Mouse (Mus musculus) thymus, postnatal 0 days (tissue): ENCODE data around the gene Fam84b. TPM values are rescaled to one million over a fixed set of nuclear protein-coding genes. Genes with fewer than 3 reads are reported as not detected.
"Not testable (repeated sequence)": the region's sequence is repeated elsewhere in the genome, so short reads cannot be mapped to it uniquely, and the experiment has no call there.

Experiments used
- DNase-seq: peaks from one replicate; pipeline ENCODE4 v3.0.0-alpha.2; 2015; ENCODE audit warnings: low spot score
- polyA plus RNA-seq: library from polyadenylated mRNA; unstranded; fragments of >200 nt; fragmentation: Nextera tagmentation; extraction: Ambion mirVana; gene quantifications from 2 replicates; pipeline ENCODE4 v1.2.1, GENCODE M21; 2015

The Fam84b gene
- 3.8 and 4.2 TPM in 2 replicates for polyA plus RNA-seq

DNA sequence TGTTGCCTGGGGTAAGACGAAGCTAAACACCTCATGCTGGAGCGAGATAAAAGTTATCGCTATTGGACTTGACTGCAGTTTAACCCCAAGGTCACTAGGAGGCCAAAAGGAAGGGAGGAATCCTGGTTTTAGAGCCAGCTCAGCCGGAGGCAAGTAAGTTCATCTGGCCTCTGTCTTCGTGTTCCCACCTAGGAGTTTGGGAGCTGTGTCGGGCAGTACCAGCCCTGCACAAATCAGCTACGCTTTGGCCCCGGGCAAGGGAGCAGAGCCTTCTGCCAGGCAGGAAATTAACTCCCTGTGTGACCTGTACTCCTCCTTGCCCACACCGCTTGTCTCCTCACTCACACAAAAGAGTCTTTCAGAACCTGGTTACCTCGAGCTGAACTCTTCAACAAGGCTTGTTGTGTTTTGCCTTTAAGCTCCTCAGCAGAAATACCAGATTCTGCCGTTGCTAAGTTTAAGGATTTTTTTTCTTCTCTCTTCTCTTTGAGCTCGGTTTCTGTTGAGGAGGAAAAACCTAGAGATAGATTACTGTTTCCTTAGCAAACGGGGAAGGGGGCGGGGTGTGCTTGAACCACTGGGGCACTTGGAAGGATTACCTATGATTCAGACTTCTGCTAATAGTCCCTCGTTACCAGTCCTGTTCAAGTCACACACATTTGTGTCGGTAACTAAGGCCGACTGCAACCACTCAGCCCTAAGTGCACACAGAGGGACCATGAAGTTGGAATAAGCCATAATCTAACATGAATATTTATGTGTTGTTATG, at the start of gene Fam84b:
TSS of gene Fam84b (minus strand) at position 548 of the 769 bp plus-strand sequence.
- no peak for DNase-seq

DNA sequence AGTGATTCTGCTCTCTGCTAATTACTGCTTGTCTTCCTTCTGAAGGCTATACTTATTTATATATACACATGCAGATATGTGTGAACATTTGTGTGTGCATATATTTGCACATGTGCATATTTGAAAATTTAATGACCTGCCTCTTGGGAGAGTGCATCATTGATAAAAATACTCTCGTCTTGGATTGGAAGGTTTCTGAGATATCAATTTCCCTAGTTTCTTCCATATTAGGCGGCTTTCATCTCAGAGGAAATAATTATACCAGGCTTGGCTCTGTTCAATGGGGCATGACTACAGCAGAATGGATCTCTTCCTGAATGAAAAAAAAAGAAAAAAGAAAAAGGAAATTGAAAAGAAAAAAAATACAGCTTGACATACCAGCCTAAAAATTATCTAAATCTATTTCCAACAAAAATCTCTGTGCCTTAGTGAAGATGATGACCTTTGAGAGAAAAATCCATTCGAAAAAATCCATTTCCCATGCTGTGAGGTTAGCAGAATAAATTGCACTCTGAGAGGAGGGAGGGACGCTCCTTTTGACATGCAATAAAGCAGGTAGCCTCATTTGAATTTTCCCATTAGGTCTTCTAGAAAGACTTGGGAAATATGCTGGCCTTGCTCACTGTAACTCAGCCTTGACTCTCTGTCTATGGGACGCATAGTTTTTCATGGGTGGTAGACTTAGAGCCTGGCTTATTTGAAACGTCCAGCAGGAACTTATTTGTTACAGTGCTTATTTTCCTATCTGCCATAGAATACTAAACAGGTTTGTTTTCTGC, 44.8 kb upstream of the Fam84b start:
- DNase-seq: no peak

DNA sequence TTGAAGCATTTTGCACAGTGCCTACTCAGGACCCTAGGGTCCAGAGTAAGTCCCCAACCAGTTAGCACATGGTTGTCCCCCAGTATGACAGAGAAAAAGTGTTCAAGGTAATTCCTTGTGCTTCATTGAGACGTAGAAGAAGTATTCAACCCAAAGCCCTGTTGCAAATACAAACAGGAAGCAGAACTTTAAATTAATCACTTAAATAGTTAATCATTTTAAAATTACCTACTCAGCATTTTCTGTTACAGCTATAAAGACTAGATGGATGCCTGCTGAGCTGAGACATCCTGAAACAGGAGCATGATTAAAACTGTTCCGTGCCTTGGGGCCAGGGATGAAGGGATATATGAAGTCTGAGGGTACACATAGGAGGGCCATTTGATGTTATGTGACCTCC, 42.5 kb upstream of the Fam84b start:
- DNase-seq: no peak

DNA sequence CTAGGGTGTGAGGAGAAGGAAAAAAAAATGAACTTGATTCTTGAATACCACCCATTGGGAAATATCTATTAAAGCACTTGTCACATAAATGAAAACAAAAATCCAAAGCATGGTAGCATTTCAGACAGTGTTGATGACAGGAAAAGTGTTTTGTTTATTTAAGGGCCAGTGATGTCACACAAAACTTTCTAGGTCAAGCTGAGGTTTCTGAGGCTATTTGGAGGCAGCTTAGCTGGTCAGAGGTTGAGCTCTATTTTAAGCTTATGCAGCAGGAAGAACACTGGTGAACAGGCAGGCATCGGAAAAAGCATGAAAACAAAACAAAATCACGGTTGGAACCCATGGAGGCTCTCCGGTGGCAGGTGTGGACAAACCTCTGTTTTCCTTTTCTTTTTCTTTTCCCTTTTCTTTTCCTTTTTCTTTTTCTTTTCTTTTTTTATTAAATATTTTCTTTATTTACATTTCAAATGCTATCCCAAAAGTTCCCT, 39.4 kb upstream of the Fam84b start:
- DNase-seq: no peak

DNA sequence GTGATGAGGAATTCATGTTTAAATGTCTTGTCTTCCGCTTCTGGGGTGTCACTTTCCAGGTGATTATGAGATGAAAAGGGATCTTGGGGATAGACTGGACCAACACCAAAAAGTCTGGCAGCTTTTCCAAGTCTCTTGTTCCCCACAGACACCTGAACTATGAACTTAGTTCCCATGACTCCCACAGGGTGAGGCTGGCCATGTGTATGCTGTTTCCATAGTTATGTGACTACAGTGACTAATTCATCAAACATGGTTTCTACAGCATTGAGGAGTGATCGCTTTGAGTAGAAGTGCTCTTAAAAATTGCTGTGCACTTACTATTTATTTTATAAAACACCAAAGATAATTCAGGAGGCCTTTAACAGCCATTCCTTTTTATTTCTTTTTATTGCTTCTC, 35.1 kb upstream of the Fam84b start:
- DNase-seq: no peak

DNA sequence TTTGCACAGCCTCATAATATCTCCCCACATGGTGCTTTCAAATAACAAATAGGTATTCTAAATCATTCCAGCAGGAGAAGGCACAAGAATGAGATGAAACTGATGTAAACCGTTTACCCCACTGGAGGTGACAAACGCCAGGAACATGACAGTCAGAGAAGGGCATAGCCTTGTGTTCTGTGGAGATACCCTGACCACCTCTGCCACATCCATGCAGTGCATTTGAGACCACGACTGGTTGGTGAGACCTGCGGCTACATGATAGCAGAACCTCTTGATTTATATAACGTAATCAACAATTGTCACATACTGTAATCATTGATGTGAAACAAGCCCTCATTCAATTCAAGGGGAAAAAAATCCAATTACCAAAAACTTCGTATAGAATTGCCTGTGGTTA, 22.1 kb upstream of the Fam84b start:
- DNase-seq: no peak

DNA sequence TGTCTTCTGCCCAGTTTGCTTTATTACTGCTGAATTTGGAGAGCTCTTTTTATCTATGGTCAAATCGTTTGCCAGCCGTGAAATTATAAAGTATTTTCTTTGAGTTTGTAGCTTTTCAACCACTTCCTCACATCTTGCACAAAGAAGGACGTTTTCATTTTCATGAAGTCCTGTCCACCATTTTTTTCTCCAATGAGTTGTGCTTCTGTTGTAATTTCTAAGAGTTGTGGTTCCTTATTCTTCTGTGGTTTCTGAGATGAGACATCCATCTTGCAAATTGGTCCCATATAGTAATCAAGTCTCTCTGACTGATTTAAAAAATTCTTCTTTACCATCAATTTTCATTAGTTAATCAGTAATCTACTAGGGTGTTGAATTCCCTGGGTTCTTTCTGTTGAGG, 8.8 kb upstream of the Fam84b start:
- no peak for DNase-seq

DNA sequence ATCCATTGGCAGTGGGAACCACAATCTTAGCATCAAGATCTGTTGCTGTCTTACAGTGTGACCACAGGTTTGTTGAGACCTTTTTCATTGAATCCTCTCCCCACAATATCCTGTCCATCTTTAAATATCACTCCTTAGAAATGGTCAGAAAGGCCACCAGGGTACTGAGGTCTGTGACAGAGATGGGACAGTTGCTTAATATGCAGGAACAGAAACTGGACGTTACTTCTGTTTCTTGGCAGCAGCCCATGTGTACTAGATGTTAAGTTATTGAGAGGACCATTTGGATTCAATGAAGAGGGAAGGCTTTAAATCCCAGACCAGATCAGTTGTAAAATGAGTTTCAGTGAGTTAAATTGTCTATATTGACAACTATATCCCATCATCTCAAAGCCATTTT, 1.5 kb upstream of the Fam84b start:
- no peak for DNase-seq

DNA sequence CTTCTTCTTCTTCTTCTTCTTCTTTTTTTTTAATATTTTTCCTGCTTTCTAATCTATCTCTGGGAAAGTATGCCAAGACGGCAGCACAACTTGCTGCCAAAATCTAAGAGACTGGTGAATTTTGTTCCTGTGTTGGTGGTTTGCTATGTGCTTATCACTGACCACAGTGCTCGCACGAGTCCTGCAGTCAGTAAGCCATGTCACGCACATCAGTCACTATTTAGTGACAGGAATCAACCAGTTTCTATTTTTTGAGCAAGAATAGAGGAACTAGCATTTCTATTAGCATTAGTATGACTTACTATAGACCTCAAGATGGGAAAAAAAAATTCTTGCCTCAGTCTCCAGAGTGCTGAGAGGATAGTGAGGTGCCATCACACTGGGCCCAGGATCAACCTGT, 573 bp upstream of the Fam84b start:
- DNase-seq: no peak

DNA sequence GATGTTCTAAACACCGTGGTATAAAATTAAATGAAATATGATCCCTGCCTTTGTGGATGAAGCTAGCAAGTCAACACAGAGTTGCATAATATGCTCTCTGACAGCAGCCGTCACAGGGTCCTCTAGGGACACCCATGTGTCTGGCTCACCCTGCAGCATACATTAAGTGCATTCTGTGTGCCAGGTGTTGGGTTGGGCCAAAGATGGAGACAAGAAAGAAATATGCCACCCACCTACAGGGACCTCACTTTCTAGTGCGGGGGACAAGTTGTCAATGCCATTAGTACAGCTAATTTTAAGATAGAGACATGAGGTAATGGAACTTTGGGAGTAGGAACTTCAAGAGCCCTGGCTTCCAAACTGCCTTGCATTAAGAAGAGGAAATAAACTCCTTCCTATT, 4.9 kb downstream of the Fam84b start:
- no peak for DNase-seq

DNA sequence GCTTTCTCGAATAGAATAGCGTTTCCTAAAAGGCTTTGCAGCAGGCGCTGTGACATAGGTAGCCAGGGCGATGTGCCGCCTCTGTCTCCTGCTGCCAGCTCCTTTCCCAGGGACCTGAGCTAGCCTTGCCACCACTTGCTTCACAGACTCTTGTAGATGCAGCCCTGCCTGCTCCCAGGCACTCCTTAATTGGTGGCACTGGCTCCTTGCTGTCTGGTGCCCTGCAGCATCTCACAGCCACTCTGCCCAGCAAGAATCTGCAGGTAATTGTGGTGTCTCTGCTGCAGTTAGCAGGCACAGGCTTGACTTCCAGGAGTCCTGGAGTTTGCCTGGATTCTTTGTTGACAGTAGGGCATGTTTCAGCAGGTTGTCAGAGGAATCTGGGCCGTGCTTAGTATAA, 7.3 kb downstream of the Fam84b start:
- no peak for DNase-seq

DNA sequence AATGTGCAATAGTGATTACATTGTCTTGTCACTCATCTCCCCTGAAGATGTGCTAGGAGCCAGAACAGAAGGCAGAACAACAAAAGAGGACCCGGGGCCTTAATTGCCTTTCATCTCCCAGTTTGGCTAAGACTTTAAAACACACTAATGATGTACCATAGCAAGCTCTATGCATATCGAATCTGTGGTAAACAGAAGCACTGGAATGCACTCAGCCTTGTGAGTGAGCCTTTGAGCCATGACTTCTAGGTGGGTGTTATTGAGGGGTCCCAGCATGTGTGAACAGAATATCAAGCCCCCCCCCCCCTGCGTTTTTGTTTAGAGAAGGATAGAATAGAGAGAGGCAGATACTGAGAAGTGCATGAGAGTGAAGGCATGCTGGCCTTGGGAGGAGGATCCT, 7.7 kb downstream of the Fam84b start:
- no peak for DNase-seq

DNA sequence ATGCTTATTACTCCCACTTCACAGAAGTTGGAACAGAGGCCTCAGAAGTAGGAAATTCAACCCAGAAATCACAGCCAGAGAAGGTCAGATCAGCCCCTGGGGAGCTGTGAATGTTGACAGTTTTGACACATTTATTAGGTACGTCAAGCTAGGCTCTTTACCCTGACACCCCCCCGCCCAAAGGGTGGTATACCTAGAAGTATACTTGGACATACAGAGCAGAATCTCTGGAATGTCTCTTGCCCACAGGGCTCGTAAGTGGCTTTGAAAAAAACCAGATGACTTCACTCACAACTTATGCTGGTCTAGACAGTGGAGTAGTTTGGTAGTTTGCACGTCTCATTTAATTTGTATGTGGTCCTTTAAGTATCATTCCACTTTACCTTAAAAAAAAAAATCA, 11.8 kb downstream of the Fam84b start:
- no peak for DNase-seq

DNA sequence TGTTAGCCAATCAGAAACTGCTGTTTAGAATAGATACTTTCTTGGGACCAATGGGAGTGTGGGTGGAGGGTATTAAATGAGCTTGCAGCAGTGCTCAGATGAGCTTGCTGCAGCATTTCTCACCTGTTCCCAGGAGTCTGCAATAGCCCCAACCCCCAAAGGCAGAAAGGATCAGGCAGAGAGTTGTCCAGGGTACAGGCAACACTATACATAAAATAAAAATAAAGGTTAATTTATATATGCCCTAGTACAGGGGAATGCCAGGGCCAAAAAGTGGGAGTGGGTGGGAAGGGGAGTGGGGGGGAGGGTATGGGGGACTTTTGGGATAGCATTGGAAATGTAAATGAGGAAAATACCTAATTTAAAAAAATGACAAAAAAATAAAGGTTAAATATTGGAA, 12.3 kb downstream of the Fam84b start:
- DNase-seq: not testable (repeated sequence)

DNA sequence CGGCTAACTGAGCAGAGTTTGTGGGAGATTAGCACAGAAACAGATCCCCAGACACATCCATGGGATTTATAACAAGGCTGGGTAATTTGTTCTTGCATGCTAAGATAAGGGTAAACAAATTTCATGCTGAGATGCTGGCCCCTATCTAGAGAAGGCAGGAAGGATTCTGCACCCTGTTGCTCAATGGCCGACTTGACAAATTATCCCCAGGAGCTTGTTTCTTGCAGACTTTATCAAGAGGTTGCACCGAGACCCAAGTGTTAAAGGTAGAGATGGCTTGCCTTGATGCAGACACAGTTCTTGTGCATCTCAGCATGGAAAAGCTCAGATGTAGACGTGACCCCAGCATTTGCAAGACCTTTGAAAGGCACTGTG, 13.3 kb downstream of the Fam84b start:
- DNase-seq: no peak

DNA sequence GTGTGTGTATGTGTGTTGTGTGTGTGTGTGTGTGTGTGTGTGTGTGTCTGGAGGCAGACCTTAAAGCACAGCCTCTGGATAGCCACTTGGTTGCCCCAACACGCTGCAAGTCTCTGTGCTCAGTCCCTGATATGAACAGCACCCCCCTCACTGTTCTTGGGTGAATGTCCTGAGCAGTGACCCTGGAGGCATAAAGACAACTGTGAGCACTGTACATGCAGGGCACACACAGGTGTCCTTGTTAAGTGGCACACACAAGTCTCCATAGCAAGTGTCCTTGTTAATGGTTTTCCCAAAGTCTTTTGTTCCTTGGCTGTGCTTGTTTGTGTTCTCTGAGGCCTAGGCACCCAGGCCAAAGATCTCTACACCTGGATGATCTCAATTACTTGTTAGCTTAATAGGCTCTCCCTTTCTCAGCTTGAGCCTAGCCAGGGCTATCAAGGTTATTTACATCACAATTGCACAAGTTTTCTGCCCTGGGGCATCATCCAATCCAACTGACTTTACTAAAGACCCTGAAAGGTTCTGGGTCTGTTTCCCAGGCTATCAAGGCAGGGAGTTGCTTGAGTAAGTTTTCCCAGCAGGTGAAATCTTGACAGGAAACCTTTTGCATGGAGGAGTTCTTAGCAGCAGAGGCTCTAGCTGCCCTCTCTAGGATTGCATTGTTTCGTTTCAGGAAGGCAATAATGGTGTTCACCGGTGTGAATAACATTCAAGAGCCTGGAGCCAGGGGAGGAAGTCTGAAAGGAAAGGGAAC, 13.9 kb downstream of the Fam84b start:
- DNase-seq: no peak

DNA sequence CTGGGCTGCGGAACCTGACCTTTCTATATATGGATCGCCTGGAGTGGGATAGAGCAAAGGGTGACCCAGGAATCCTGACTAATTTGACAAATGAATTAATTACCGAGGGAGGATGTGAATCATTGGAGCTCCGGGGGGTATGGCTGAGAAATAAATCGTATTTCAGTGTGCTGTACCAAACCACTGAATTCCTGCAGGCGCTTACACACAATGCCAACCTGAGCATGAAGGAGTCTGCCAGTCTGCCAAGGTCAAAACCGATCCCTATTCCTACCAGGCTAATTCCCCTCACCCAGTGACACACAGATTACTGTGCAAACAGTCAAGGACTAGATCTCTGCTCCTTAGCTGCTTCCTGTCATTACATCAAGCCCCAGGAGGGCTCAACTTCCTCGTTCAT, 15.4 kb downstream of the Fam84b start:
- no peak for DNase-seq

DNA sequence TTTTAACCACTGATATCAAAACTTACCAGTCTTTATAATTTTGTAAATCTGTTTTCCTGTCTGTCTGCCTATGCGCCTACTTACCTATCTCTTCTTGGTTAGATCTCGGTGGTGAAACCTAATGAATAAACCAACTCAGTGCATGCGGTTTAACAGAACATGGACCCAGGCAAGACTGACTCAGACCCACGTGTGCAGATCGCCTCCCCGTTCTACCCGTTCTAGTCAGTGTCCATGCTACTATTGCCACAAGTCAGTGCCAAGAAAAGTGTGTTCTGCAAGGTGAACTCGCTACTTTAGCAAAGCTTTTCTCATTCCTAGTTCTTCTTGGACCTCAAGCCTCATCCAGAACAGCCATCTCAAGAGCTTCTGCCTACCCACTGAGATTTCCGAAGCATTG, 15.9 kb downstream of the Fam84b start:
- DNase-seq: no peak

DNA sequence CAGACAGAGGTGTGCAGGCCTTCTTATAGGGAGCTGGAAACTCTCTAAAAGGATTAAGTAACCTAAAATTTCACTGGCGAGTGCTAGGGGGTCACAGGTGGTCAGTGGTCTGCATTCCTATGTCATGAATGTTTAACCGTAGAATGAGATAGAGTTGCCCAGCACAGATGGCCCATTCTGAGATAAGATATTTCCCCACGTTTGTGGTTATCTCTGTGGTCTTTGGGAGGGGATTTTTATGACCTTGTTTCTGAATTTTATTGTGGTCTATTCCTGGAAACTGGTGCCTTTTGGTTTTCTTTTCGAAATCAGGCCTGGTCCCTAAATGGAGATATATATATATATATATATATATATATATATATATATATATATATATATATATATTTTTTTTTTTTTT, 17.3 kb downstream of the Fam84b start:
- DNase-seq: no peak

DNA sequence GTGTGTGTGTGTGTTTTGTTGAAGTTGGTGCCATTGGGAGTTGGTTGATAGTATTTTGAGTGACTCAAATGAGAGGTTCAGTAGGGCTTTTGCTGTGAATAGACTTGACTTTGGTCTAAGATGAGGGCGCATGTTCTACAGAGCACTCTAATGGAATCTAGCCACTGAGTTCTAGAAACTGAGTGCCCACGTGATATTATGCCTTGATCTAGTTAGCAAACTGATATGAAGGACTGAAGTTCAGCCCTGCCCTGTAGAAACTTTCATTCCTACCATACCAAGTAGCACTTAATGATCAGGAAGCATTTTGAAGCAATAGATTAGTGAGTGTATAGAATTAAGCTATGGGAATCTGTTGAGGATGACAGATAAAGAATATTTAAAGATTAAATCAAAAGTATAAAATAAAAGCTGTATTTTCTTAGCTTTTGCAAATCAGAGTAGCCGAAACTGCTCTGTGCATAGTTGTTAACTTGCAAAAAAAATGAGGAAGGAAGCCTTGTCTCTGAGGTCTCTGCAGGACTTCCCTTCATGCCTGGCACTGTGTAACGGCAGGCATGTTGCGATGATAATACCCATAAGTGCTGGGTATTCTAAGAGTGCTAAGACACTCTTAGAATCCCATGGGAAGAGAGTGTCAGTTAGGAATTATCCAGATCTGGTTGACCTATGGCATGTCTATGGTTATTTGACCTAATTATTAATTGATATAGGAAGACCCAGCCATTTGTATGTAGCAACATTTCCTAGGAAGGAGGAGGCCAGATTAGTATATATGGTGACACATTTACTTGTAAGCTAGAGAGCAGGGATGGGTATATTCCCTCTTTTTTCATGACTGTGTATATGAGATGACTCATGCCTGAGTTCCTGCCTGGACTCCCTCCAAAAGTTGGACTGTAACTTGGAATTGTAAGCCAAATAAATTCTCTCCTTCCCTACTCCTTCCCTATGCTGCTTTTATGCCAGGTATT, 18.7 kb downstream of the Fam84b start:
- DNase-seq: no peak
